Mouse (Mus musculus): ENCODE results near the gene Olfr922.

The Olfr922 gene

DNA sequence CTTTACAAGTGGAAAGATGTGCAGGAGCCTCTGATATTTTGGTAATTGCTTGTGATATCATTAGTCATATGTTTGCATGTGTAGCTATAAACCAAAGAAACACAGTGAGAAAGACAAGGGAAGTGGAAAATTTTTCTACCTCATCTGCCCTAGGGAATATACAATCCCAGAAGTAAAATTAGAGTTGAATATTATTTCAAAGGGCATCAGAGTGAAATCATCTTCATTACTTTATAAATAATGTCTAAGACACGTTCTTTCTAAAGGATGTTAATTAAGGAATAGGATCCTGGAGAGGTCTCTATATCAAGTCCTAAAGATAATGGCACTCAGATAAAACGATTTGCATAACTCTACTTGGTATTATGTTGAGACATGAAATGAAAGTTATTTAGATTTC lies at the start of gene Olfr922:
Gene Olfr922 (plus strand): TSS at position 301 of the 400 bp plus-strand sequence.
- in situ Hi-C loops (cut with MboI; ENCODE audit: low sequenced_read_pairs) = no loop called here

DNA sequence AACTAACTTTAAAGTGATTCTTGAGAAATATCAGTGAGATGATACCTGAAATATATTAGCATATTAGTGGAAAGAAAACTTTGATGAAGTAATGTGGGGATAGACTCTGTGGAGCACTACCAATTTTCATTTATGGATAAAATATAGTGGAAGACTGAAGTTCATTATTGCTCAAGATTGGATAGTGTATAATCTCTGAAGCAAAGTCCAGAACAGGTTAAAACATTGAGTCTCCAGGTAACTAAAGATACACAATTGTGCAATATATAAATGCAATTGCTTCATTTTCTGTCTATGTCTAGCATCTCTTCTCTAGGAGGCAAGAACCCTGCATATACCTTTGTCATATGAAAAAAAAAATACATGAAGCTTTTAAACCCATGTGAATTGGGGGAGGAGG lies 41.6 kb upstream of the Olfr922 start, which contains the start of gene Olfr921:
Gene Olfr921 (plus strand): TSS at position 301 of the 400 bp plus-strand sequence.
- in situ Hi-C loops (cut with MboI; ENCODE audit: low sequenced_read_pairs) = no loop called here

DNA sequence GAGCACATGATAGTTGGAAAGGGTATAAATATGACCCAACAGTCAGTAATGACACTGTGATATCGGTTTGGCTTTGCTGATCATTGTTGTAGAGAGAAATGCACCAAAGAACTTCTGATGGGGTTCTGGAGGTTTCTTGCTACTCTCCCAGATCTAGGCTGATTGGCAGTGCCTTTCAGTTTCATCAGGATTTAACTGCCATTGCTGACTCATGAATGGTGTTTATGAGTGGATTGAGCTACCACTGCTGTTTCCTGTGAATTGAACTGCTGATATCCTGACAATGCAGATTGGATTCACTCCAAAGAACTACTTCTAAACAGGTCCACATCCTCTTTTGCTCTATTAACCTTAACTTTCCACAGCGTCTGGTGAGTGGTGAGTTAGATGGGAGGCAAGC lies 21.7 kb upstream of the Olfr922 start:
- in situ Hi-C loops (cut with MboI; ENCODE audit: low sequenced_read_pairs) = no loop called here

GRCm38 (mm10) chr9:38805696-38806095 lies 8.7 kb upstream of the Olfr922 start:
- in situ Hi-C loops (cut with MboI; ENCODE audit: low sequenced_read_pairs) = no loop called here

DNA sequence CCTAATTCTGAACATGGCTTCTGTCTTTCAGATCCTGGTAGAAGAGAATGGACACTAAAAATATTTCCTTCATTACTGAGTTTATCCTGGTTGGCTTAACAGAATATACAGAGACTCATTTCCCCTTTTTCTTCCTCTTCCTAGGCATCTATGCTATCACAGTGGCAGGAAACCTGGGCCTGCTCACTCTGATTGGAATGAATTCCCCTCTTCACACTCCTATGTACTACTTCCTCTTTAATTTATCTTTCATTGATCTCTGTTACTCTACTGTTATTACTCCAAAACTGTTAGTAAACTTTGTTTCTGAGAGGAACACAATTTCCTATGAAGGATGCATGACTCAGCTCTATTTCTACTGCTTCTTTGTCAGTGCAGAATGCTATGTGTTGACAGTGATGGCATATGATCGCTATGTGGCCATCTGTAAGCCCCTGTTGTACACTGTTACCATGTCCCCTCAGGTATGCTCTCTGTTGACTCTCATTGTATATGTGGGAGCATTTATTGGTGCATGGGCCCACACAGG lies 1.1 kb downstream of the Olfr922 start:
- in situ Hi-C loops (cut with MboI; ENCODE audit: low sequenced_read_pairs) = no loop called here

GRCm38 (mm10) chr9:38826245-38826644 lies 11.8 kb downstream of the Olfr922 start, which contains the start of gene Olfr923:
Gene Olfr923 (plus strand): TSS chr9:38826545.
- in situ Hi-C loops (cut with MboI; ENCODE audit: low sequenced_read_pairs) = no loop called here

GRCm38 (mm10) chr9:38833027-38833426 lies 18.6 kb downstream of the Olfr922 start:
- in situ Hi-C loops (cut with MboI; ENCODE audit: low sequenced_read_pairs) = no loop called here

- in situ Hi-C loops (cut with MboI; ENCODE audit: low sequenced_read_pairs) = no loop called here
These were observed 29.7 kb downstream of the Olfr922 start, which contains the start of gene Olfr924 for GRCm38 (mm10) chr9:38844149-38844548. Gene Olfr924 (plus strand): TSS chr9:38844449.

GRCm38 (mm10) chr9:38854760-38855159 lies 40.3 kb downstream of the Olfr922 start, which contains the start of gene Olfr26:
Gene Olfr26 (plus strand): TSS chr9:38855060.
- in situ Hi-C loops (cut with MboI; ENCODE audit: low sequenced_read_pairs) = no loop called here
